Mouse (Mus musculus) liver, postnatal 0 days (tissue): ENCODE data around the gene Dlg2. TPM values are rescaled to one million over a fixed set of nuclear protein-coding genes. Genes with fewer than 3 reads are reported as not detected.

ENCODE experiments used
- ATAC-seq: fragments of 200-750 bp; cut with Nextera tagmentation; 2 replicates; pipeline ENCODE4 v1.8.0; 2017; ENCODE audit warnings: mild to moderate bottlenecking, moderate library complexity
- DNase-seq: peaks from one replicate; pipeline ENCODE4 v3.0.0-alpha.2; 2016
- H3K27ac ChIP-seq: fragments of 300-500 bp; sonication (generic); 2 replicates; pipeline ENCODE4 v1.5.1; 2014; ENCODE audit warnings: antibody characterized with exemption, moderate library complexity, mild to moderate bottlenecking, low read depth
- H3K27me3 ChIP-seq: fragments of 300-500 bp; sonication (generic); 2 replicates; pipeline ENCODE4 v1.6.1; 2014; ENCODE audit warnings: low read length, control low read depth, mixed read lengths; ENCODE audit not compliant: insufficient read depth
- H3K36me3 ChIP-seq: fragments of 300-500 bp; sonication (generic); replicated peaks from 2 replicates; pipeline ENCODE4 v1.6.1; 2014; ENCODE audit warnings: mild to moderate bottlenecking, control low read depth, low read length, moderate library complexity, mixed read lengths; ENCODE audit not compliant: insufficient read depth
- H3K4me1 ChIP-seq: fragments of 300-500 bp; sonication (generic); 2 replicates; pipeline ENCODE4 v1.6.1; 2014; ENCODE audit warnings: antibody characterized with exemption, mild to moderate bottlenecking, control low read depth; ENCODE audit not compliant: insufficient read depth
- H3K4me2 ChIP-seq: fragments of 300-500 bp; sonication (generic); 2 replicates; pipeline ENCODE4 v1.6.1; 2014; ENCODE audit warnings: low read depth, mild to moderate bottlenecking, low read length, moderate library complexity, mixed read lengths
- H3K4me3 ChIP-seq: fragments of 300-500 bp; sonication (generic); 2 replicates; pipeline ENCODE4 v1.5.1; 2014; ENCODE audit warnings: low read depth, low read length
- H3K9ac ChIP-seq: fragments of 300-500 bp; sonication (generic); replicated peaks from 2 replicates; pipeline ENCODE4 v1.6.1; 2014; ENCODE audit warnings: mild to moderate bottlenecking, moderate library complexity
- H3K9me3 ChIP-seq: fragments of 300-500 bp; sonication (generic); 2 replicates; pipeline ENCODE4 v1.6.1; 2016; ENCODE audit warnings: mild to moderate bottlenecking, control low read depth, low read length, mixed read lengths
- CTCF ChIP-seq: sonication (generic); IDR thresholded peaks from 2 replicates; pipeline ENCODE4 v1.5.1; 2016; ENCODE audit warnings: antibody characterized with exemption, low read depth
- EP300 ChIP-seq: IDR thresholded peaks from 2 replicates; pipeline ENCODE4 v1.6.1; 2016; ENCODE audit warnings: antibody characterized with exemption, low read depth, mild to moderate bottlenecking
- WGBS: fragments of 180-500 bp; shearing (Covaris S2); extraction: QIAGEN DNeasy Blood & Tissue Kit; methylation state at CpG from one replicate; pipeline ENCODE4 v1.1.7; 2014; ENCODE audit not compliant: insufficient replicate concordance; 5-methylcytosine and 5-hydroxymethylcytosine counted together
- polyA plus RNA-seq: library from polyadenylated mRNA; unstranded; fragments of >200 nt; fragmentation: Nextera tagmentation; extraction: Ambion mirVana; gene quantifications from 2 replicates; pipeline ENCODE4 v1.2.1, GENCODE M21; 2015

The Dlg2 gene
- 0.41 and 0.47 TPM in 2 replicates for polyA plus RNA-seq

GRCm38 (mm10) chr7:90476313-90477245 lies at the start of gene Dlg2:
Gene Dlg2, plus strand, starts transcription at chr7:90476672.
- Histone ChIP-seq H3K27ac (peak within 1 kb of the TSS; percentile 75), H3K4me1 (peaks cover 18% of the 10 kb centered on the region), H3K9me3 (no peaks in the 10 kb centered on the region), H3K36me3 (no peaks in the 10 kb centered on the region; the same call in 1 of the 2 replicates), H3K9ac (peak within 1 kb of the TSS; percentile 73), H3K4me3 (peak within 1 kb of the TSS; percentile 81), H3K27me3 (0 out of 2 replicates have a peak, but pooled peaks cover 2% of the 10 kb centered on the region), H3K4me2 (peak within 1 kb of the TSS; percentile 99)
- WGBS = under 1% methylated on average over 32 of the region's 32 CpGs
- ATAC-seq (no peak), DNase-seq (no peak)
- no peak for TF ChIP-seq EP300

- 0 out of 2 replicates have a peak overlapping the region, but pooled peaks have one; percentile 24 for H3K4me3 ChIP-seq
- H3K4me2 ChIP-seq = peak overlapping the region; percentile 65; the same call in 1 of the 2 replicates
- DNase-seq = no peak
- no peak for ATAC-seq
- no peaks in the 10 kb centered on the region for H3K9me3 ChIP-seq
- no peaks in the 10 kb centered on the region for H3K27me3 ChIP-seq
- H3K36me3 ChIP-seq = no peaks in the 10 kb centered on the region
- H3K4me1 ChIP-seq = no peaks in the 10 kb centered on the region
- 58% methylated on average over 9 of the region's 9 CpGs for WGBS
- H3K27ac ChIP-seq = no peak overlapping the region
- no peak for TF ChIP-seq CTCF
- TF ChIP-seq EP300 = no peak
- H3K9ac ChIP-seq = no peak overlapping the region
These were observed 49.5 kb upstream of the Dlg2 start for GRCm38 (mm10) chr7:90427006-90427405.

GRCm38 (mm10) chr7:90432221-90432620 lies 44.3 kb upstream of the Dlg2 start:
- Histone ChIP-seq H3K4me1 (no peaks in the 10 kb centered on the region), H3K9me3 (no peaks in the 10 kb centered on the region), H3K9ac (no peak overlapping the region), H3K4me3 (no peak overlapping the region), H3K27me3 (no peaks in the 10 kb centered on the region), H3K27ac (no peak overlapping the region), H3K4me2 (no peak overlapping the region), H3K36me3 (no peaks in the 10 kb centered on the region)
- TF ChIP-seq CTCF (no peak), EP300 (no peak)
- ATAC-seq = no peak
- no peak for DNase-seq

- no peak overlapping the region for H3K4me3 ChIP-seq
- H3K27me3 ChIP-seq = no peaks in the 10 kb centered on the region
These were observed 36.4 kb upstream of the Dlg2 start for GRCm38 (mm10) chr7:90440044-90440443.

GRCm38 (mm10) chr7:90442070-90442469 lies 34.4 kb upstream of the Dlg2 start:
- DNase-seq (no peak), ATAC-seq (no peak)
- Histone ChIP-seq H3K9me3 (no peaks in the 10 kb centered on the region), H3K4me3 (peak overlapping the region; percentile 91), H3K27ac (peak overlapping the region; percentile 99), H3K9ac (peak overlapping the region; percentile 96), H3K27me3 (no peaks in the 10 kb centered on the region), H3K4me2 (peak overlapping the region; percentile 84), H3K4me1 (peaks cover 5% of the 10 kb centered on the region; the same call in 1 of the 2 replicates), H3K36me3 (peaks cover 1% of the 10 kb centered on the region)
- TF ChIP-seq CTCF (no peak), EP300 (no peak)
- 11% methylated on average over 4 of the region's 4 CpGs for WGBS

More at GRCm38 (mm10) chr7:90440044-90440443, 36.4 kb upstream of the Dlg2 start:
- no peak for ATAC-seq
- Histone ChIP-seq H3K4me2 (no peak overlapping the region), H3K9ac (no peak overlapping the region), H3K9me3 (no peaks in the 10 kb centered on the region), H3K27ac (no peak overlapping the region), H3K36me3 (no peaks in the 10 kb centered on the region), H3K4me1 (peaks cover 5% of the 10 kb centered on the region; the same call in 1 of the 2 replicates)
- TF ChIP-seq CTCF (no peak), EP300 (no peak)
- DNase-seq = no peak
- WGBS = 84% methylated on average over 4 of the region's 4 CpGs

- DNase-seq (peak; percentile 97), ATAC-seq (peak; percentile 94)
- H3K27me3 ChIP-seq = no peaks in the 10 kb centered on the region
- TF ChIP-seq CTCF (no peak), EP300 (peak; percentile 82)
- peak within 1 kb of the TSS; percentile 91 for H3K4me3 ChIP-seq
- H3K9me3 ChIP-seq = no peaks in the 10 kb centered on the region
- H3K27ac ChIP-seq = peak within 1 kb of the TSS; percentile 99
- under 1% methylated on average over 48 of the region's 54 CpGs for WGBS
- peaks cover 5% of the 10 kb centered on the region; the same call in 1 of the 2 replicates for H3K4me1 ChIP-seq
- peak within 1 kb of the TSS; percentile 96 for H3K9ac ChIP-seq
- H3K36me3 ChIP-seq = peaks cover 6% of the 10 kb centered on the region
- H3K4me2 ChIP-seq = peak within 1 kb of the TSS; percentile 84
These were observed 33.9 kb upstream of the Dlg2 start, which contains the start of gene Crebzf for GRCm38 (mm10) chr7:90442518-90443080. Gene Crebzf, plus strand, starts transcription at chr7:90442729.
